Mouse (Mus musculus) ZHBTc4 (cell line): ENCODE results near the gene Gsc.
"Not testable (repeated sequence)": the region's sequence is repeated elsewhere in the genome, so short reads cannot be mapped to it uniquely, and the experiment has no call there.

Source experiments
- DNase-seq: peaks from one replicate; pipeline ENCODE4 v3.0.0-alpha.2; 2011; ENCODE audit warnings: low read depth, low spot score

Gene Gsc

GRCm38 (mm10) chr12:104459377-104459776, 13.8 kb downstream of the Gsc start:
- peak; percentile 80 for DNase-seq

GRCm38 (mm10) chr12:104453002-104453401, 20.1 kb downstream of the Gsc start:
- peak; percentile 93 for DNase-seq

GRCm38 (mm10) chr12:104450257-104450656, 22.9 kb downstream of the Gsc start:
- DNase-seq: no peak

- DNase-seq: peak; percentile 78
Observed at GRCm38 (mm10) chr12:104448099-104448498, 25.0 kb downstream of the Gsc start.

GRCm38 (mm10) chr12:104447056-104447455, 26.1 kb downstream of the Gsc start:
- DNase-seq: not testable (repeated sequence)

GRCm38 (mm10) chr12:104443716-104444115, 29.4 kb downstream of the Gsc start:
- peak; percentile 67 for DNase-seq

- DNase-seq: peak; percentile 92
Observed at GRCm38 (mm10) chr12:104440087-104440760, 32.9 kb downstream of the Gsc start.

GRCm38 (mm10) chr12:104433951-104434735, 39.0 kb downstream of the Gsc start:
- DNase-seq: peak; percentile 76

GRCm38 (mm10) chr12:104433214-104433613, 39.9 kb downstream of the Gsc start:
- DNase-seq: peak; percentile 94

GRCm38 (mm10) chr12:104431359-104431758, 41.8 kb downstream of the Gsc start:
- DNase-seq: no peak

- DNase-seq: peak; percentile 93
Observed at GRCm38 (mm10) chr12:104426915-104427314, 46.2 kb downstream of the Gsc start.

- DNase-seq: no peak
Observed at GRCm38 (mm10) chr12:104425591-104425990, 47.5 kb downstream of the Gsc start.

GRCm38 (mm10) chr12:104422615-104423392, 50.3 kb downstream of the Gsc start:
- peak; percentile 75 for DNase-seq
